Mouse (Mus musculus): ENCODE data around the gene 2210017I01Rik.

2210017I01Rik gene

DNA sequence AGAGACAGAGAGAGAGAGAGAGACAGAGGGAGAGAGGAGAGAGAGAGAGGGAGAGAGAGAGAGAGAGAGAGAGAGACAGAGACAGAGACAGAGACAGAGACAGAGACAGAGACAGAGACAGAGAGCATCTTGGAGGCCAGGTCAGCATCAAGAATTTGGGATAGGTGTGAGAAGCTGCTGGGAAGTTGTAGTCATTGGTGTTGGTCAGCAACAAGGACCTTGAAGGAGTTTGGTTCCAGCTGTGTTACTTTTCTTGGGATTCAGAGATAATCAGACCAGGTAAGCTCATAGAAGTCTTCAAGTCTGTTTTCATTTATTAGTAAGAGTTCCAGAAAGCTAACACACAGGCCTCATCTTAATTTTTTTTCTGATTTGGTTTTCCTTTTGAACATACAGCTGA is at the start of gene 2210017I01Rik:
Gene 2210017I01Rik (minus strand): TSS at position 101 of the 400 bp plus-strand sequence.
- DNase-seq: no peak

DNA sequence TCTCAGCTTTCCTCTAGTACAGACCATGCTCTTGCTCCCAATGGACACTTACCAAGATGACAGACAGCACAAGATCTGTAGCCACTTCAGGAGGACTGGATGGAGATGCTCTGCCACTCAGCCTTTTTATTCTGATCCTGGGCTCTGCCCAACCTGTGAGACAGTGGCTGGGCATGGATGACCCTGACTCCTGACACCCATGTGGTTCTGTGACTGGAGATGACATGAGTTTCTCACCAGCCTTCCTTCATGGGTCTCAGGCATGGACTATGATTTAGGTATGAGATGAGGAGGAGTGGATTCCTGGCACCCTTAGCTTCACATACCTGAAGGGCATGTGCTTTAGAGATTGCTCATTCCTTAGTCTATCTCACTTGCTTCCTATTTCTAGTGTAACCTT is 49.5 kb upstream of the 2210017I01Rik start, which contains the start of gene Lce1b:
Gene Lce1b (minus strand): TSS at position 101 of the 400 bp plus-strand sequence.
- no peak for DNase-seq

DNA sequence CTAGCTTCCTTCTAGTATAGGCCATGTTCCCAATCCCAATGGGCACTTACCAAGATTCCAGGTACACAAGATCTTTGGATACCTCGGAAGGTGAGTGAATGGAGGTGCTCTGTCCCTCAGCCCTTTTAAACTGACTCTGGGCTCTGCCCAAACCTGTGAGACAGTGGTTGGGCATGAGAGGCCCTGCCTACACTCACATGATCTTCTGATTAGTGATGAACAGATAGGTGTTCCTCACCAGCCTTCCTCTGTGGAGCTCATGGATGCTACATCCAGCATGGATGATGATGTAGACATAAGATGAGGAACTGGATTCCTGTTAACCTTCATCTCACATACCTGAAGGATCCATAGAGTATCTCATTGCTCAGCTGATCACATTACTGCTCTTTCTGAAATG is 40.9 kb upstream of the 2210017I01Rik start, which contains the start of gene Lce1a1:
Gene Lce1a1 (minus strand): TSS at position 101 of the 400 bp plus-strand sequence.
- DNase-seq: no peak

DNA sequence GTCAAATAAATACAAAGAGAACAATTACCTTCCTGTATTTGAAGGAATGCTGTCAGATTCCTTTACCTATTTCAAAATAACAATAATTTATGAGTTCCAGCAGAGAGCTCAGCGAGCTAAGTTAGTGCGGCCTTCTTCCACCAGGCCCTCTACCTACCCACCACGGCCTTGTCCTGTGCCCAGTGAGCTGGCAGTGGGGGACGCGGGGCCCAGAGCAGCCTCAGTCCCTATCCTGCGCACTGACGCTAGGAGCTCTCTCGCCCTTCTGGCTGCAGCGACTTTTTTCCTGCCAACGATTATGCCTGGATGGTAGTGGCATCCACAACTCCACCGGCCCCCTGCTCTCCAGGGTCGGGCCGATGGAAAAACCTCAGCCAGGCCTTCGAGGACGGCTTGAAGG is 32.6 kb upstream of the 2210017I01Rik start:
- DNase-seq: no peak

DNA sequence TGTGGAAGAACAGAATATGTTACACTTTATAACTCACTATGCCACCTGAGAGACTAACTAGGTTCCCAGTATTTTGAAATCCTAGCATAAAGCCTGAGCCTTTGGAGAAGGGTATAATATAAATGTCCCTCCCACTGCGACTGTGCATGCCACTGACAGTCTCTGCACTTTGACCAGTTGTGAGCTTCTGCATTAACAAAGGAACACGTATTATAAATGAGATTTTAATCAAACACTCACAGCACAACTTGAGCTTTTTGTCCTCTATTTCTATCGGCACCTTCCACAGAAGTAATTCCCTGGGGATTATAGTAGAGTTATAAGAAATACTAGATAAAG is 31.3 kb upstream of the 2210017I01Rik start:
- no peak for DNase-seq

DNA sequence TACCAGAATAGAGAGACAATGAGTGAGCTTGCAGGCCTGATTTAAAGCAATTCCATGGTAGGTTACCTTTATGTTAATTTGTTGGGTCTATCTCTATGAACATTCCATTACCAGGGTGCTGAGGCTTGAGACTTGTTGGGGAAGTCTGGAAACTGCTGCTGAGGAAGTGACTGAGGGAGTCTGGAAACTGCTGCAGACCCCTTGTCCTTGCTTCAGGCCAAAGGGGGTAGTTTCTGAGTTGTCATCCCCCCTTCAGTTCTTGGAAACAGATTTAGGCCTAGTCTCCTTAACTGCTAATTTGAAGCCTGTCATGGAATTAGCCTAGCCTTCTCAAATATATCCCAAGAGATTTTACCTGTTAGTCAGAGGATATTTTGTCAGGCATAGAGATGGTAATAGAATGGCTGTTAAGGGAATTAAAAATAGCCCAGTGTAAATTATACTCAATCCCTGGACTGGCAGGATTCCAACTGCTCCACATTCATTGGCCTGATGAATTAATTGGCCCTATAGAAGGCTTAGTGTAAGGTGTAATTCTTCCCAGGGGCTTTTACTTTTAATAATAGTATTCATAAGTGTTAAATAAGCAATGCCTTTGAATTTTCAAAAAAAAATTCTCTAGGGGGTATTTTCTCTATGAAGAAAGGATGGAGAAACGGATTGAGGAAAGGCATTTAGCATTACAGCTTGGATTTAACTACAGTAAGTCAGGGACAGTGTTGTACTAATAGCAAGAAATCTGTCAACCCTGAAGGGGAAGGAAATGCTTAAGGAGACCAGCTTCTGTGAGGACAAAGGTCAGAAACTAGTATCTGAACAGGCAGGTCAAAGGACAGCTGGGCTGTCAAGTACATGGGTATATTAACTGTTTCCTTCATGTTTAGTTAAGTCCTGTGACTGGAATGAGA is 30.7 kb upstream of the 2210017I01Rik start:
- DNase-seq: no peak

DNA sequence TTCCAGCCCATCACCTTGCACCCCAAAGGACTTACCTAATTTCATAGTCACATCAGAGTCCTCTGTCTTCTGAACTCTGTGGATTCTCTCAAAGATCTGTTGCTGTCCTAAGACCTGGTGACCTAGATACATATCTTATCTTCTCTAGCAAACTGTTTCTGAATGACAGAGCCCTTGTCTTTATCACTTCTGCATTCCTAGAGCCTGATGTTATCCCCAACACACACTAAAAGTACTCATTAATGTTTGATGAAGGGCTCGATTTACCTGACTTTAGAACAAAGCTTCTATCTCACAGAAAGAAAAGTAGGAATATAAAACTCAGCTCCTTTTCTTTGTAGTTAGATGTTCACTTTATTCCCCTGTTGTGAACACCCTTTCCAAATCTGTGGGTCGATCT is 14.3 kb upstream of the 2210017I01Rik start, which contains the start of gene Lce6a:
Gene Lce6a (minus strand): TSS at position 101 of the 400 bp plus-strand sequence.
- DNase-seq: no peak

DNA sequence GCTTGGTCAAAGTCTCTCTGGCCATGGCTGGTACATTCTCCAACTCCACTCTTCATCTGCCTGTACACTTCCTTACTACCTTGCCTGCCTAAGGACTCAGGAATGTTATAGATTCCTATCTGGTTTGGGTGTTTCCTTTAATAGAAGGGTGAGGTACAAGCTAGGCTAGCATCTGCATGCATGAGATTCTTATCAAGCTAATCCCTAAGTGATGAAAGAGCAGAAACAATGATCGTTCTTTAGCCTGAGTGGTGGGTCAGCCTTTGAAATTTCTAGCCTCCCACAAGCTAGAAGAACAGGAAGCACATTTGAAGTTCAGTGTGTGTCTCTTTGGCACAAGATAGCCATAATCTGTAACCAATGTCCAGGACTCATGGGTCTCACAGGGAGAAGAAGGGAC is 2.5 kb upstream of the 2210017I01Rik start:
- no peak for DNase-seq

DNA sequence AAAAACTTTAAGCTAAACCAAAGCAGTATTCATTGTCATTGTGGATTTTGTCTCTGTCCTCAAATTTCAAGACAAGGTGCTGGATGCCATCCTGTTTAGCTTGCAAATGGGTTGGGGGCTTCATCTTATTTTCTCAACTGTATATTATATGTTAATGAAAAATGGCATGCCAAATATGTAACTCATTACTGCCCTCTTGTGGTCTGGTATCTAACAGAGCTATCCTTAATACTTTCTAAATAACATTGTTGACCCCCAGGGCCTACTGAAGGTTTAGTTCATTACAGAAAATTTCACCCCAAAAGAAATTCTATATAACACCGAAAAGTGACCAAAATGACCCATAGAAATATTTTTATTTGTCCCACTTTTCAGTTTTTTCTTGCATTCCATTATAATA is 5.1 kb downstream of the 2210017I01Rik start:
- no peak for DNase-seq

DNA sequence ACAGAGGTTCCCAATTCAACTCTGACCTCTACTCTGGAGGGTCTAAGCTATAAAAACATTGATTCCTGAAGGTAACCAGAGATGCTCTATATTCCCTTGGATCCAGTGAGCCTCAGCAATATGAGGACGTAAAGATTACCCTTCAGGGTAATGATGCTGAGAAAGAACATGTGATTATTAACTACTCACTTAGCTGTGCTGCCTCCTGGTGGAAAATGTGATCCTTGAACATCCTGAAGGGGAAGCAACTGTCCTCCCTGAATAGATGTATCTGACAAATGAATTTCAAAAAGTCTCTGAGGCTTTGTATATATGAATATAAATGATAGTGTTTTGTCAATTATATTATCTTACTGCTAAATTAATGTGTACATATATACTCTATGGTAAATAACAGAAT is 6.8 kb downstream of the 2210017I01Rik start:
- DNase-seq: no peak

DNA sequence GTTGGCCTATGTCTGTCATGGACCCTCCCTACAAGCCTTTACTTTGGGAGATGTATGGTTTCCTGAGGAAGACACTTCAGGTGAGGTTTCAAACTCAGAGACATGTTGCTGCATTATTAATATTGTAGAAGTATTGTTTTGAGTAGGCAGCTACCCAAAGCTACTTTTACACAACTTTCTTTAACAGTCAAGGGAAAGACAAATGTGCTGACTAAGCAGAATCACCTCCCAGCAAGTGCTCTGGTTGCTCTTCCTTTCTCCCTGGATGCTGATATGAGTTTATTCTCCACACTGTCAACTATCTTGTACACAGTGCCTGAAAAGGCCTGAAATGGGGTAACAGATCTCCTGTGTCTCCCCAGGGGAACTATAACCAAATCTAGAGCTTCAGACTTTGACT is 7.3 kb downstream of the 2210017I01Rik start:
- no peak for DNase-seq

DNA sequence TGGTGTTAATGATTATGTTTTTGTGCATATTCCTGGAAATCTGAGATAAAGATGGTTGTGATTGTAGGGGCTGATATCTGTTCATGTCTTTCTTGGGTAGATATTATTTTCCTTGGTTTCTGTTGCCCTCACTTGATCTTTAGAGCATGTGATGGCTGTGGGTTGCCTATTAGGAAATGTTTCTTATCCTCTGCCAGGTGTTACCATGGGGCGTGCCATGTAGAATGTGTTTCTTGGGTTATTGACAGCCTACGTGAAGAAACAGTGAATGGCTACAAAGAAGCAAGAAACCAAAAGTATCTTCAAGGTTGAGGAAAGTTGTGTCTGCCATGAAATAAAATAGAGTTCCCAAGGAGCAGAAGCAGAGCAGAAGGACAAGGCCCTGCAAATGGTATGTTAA is 8.9 kb downstream of the 2210017I01Rik start:
- DNase-seq: no peak

DNA sequence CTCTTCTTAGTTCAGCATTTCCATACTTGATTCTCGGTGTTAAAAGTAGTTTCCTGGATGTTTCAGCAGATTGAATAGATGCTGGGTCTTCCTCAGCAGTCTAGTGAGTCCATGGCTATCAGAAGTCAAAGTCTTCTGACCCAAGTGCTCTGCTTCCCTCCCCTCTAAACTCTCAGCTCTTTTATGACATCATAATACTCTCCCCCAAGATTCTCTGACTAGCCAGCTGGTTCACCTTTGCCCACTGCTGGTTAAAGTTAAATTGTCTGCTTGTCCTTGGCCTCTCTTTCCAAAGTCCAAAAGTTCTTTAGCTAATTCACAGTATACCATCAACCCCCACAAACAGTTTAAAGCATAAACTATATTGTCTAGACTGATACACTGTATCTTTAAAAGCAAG is 18.4 kb downstream of the 2210017I01Rik start, which contains the start of gene Smcp:
Gene Smcp (minus strand): TSS at position 140 of the 400 bp plus-strand sequence.
- DNase-seq: no peak

DNA sequence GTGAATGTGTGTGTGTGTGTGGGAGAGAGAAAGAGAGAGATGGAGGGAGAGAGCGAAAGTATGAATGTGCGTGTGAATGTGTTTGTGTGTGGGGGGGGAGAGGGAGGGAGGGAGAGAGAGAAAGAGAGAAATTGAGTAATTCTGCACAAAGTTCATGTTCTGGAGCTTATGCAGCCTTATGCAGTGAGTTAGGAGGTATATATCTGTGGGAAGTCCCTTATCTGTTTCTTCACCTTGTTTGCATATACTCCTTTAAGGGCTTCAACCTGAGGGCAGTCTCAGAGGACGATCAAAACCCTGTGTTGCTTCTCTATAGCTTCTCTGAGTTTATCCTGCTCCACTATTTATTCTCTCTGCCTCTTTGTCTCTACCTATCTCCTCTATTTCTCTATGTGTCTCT is 20.1 kb downstream of the 2210017I01Rik start:
- DNase-seq: no peak

DNA sequence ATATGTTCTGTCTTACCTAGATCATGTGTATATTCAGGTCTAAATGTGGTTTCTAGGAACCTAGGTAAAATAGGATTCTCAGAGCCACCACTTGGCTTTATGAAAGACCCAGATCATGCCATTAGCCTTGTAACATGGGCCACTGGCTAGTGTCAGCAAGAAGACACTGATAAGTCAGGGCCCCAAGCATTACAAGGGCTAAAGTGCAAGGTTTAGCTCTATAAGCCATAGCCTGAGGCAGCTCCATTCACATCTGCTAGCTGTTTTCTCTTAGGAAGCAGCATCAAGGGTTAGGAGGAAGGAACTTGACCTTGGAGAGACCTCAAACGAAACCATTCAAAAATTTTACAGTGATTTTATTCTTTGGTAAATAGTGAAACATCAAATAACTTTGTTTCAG is 22.2 kb downstream of the 2210017I01Rik start:
- DNase-seq: no peak

DNA sequence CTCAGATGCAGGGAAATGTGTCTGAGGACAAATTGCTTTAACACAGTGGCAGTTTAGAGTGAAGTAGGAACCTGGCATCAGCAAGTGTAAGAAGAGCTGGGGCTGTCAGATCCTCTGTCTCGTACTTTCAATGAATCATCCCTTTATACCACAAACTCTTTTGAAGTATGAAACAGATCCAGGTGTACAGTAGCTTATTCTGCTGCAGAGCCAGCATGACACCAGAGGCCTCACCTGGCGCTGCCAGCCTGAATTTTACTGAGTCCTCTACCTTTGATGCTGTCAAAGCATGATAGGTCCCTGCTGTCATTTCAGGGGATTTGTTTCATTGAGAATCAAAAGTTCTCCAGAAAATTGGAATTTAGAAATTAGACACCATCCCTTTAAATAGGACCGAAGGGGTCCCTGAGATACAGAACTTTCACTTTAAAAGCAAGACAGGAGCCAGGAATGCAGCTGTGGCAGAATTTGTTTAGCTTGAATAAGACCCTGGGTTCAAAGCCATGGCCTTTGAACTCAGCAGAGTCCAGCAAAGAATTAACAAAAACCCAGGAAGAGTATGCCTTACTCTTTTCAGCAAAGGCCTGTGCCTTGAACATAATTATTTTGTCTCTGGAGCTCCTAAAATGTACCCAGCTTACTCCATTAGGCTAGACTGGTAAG is 24.0 kb downstream of the 2210017I01Rik start:
- no peak for DNase-seq

DNA sequence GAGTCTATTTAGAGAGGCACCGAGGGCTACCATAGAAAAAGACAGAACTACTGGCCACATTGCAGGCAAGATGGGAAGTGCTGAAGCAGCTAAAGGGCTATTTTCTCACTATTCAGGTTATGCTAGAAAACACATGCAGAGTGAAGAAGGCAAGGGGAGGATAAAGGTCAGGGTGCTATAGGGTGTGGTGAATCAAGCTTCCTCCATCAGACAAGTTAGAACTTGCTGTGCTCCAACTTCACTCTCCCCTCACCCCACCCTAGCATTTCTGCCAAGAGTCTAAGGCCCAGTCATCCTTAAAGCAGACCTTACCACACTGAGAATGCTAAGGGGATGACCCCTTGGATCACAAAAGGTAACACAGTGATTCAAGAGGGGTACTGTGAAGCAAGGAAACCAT is 27.8 kb downstream of the 2210017I01Rik start:
- no peak for DNase-seq

DNA sequence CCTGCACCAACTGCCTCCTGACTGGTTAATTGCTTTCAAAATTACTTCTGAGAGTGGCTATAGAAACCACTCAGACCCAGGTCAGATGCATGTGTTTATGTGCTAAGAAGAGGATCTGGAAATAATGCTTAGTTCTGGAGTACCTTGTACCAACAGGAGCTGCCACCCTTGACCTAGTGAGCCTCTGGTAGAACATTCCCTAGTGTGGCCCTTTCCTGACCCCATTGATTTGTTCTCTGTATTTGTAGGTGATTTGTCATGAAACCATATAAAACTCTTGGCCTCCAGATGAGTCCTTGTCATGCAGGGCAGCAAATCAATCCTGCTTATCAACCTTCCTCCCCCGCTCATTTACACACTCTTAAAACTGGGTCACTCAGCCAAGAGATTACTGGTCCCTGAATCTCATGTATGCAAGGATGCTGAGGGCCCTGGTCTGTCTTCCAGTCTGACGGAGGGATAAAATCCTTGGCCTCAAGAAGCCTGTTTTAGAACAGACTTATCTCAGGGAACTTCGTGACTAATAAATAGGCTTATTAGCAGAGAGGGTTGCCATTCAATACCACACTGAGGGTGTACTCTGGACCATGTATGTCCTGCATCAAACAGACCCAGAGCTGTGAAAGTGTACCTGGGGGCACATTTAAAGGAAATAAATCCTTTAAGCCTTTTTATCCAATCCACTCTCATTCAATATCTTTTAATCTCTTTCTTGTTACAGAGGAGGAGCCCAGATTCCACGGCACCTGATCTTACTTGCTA is 28.5 kb downstream of the 2210017I01Rik start:
- DNase-seq: no peak

DNA sequence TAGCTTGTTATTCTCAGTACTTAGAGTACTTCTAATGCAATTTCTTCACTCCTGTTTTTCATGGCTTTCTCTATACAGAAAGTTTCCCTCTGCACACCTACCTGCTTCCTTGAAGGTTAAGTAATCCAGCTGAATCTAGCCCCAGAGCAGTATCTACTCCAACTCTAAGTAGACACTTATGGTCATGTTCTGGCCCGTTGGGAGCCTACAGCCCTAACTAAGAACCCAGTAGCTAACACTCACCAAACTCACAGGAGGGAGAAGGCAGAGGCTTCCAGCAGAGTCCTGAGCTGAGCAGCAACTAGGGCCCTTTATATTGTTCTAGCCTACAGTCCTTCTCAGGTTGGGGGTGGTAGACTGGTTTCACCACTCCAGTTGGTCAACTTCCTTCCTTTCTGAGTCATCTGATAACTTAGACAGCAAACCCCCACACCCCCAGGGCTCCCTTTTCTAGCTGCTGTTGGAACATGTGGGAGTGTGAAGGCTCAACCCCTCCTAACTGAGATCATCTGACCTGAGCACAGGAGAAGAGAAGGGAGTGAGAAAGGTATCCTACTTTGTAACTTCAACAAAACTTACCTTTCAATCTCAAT is 33.7 kb downstream of the 2210017I01Rik start, which contains the start of gene Ivl:
Gene Ivl (minus strand): TSS at position 287 of the 593 bp plus-strand sequence.
- no peak for DNase-seq

DNA sequence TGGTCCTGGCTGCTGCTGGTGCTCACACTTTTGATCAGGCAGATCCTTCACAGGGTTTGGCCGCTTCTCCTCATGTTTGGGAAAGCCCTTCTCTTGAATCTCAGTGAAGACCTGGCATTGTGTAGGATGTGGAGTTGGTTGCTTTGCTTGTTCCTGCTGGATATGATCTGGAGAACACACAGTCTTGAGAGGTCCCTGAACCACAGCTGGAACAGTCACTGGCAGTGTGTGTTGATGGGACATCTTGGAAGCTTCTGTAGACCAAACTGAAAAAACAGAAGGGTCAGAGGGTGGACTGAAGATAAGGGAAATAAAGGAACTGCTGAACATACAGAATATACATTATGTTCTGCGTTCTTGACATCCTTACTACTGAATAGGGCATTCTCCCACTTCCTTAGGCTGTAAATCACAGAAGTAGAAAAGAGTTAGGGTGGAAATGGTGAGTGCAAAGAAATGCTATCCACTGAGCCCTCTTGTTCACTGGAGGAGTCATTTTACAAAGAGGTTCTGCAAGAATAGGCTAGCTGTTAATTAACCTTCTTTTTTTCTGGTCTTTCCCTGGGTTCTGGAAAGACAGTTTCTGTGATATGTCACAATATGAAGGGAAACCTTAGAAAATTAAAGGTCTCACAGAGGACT is 34.7 kb downstream of the 2210017I01Rik start:
- no peak for DNase-seq

DNA sequence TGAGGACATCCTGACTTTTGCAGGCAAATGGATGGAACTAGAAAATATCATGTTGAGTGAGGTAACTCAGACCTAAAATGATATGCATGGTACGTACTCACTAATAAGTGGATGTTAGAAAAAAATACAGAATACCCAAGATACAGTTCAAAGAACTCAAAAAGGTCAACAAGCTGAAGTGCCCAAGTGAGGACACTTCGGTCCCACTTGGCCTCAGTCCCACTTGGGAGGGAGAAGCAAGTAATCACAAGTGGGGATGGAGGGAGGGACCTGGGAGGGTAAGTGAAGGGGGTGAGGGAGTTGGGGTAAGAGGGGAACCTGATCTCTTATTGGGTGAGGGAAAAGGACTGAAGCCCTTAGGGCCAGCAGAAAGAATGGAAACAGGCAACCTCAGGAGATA is 38.5 kb downstream of the 2210017I01Rik start:
- DNase-seq: no peak

DNA sequence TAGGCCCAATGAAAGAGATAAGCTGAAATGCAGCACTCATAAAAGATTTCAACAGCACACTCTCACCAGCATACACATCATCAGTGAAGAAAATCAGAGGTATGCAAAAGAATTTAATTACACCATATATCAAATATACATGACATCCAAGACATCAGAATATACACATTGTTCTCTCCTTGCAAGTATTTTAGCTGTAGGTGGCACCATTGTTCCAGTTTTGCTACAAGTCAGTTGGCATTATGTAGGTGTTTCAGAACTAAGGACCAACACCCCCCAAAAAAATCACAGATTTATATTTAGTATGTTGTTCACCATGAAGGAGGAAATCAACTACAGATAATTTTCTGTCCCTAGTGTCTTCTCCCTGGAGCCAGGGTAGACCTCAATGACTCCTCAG is 41.9 kb downstream of the 2210017I01Rik start:
- no peak for DNase-seq

Measured in cerebellum, adult 8-10 months (tissue).